Mouse (Mus musculus) lung, adult 2 months (tissue): ENCODE results near the gene Nolc1.

ENCODE experiments used
- CTCF ChIP-seq: fragments of 200-500 bp; IDR thresholded peaks from 2 replicates; pipeline ENCODE4 v1.5.1; 2011; ENCODE audit warnings: mild to moderate bottlenecking, low read length, control low read depth; ENCODE audit not compliant: insufficient read depth
- POLR2A ChIP-seq: fragments of 200-500 bp; IDR thresholded peaks from 2 replicates; pipeline ENCODE4 v1.6.1; 2011; ENCODE audit warnings: low read depth, mild to moderate bottlenecking, control low read depth, low read length, borderline replicate concordance; ENCODE audit errors: extremely low read depth

GRCm38 (mm10) chr19:46126301-46126700, 50.6 kb downstream of the Nolc1 start:
- TF ChIP-seq CTCF (no peak), POLR2A (no peak)
